Mouse (Mus musculus): ENCODE data around the gene Hist1h2bc.

- TF ChIP-seq CTCF (IDR thresholded peaks at IDR 0.05; ENCODE audit: low read depth, low read length): no peak
- no peak for TF ChIP-seq POLR2A (IDR thresholded peaks at IDR 0.05; ENCODE audit: insufficient read depth, low read length)
- TF ChIP-seq EP300 (IDR thresholded peaks at IDR 0.05; ENCODE audit: insufficient read depth, low read depth, low read length): no peak
Observed at GRCm38 (mm10) chr13:23683755-23684281, at the start of gene Hist1h2bc, which contains the start of gene Hist1h2ac.
